Mouse (Mus musculus): ENCODE results near the gene Lce1e. TPM values are rescaled to one million over a fixed set of nuclear protein-coding genes. Genes with fewer than 3 reads are reported as not detected.

Lce1e gene
- not detected in 2 replicates for polyA plus RNA-seq (2014; fragmentation: Nextera tagmentation; extraction: Ambion mirVana)

DNA sequence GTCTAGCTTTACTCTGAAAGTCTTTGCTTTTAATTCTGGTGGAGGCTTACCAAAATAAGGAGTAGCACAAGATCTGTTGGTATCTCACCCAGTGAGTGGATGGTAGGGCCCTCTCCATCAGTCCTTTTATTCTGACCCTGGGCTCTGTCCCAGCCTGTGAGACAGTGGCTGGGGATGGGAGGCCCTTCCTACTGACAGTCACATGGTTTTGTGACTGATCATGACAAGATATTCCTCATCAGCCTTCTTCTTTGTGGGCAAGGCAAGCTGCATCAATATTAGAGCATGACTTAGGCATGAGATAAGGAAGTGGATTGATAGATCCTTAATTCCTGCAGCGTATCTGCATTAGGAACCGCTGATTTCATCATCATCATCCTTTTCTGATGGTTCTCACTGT, at the start of gene Lce1e:
Gene Lce1e (minus strand): TSS at position 101 of the 400 bp plus-strand sequence.
- no peaks in the 10 kb centered on the region for H3K4me1 ChIP-seq (ENCODE audit: control insufficient read depth, insufficient read depth, low read length)

DNA sequence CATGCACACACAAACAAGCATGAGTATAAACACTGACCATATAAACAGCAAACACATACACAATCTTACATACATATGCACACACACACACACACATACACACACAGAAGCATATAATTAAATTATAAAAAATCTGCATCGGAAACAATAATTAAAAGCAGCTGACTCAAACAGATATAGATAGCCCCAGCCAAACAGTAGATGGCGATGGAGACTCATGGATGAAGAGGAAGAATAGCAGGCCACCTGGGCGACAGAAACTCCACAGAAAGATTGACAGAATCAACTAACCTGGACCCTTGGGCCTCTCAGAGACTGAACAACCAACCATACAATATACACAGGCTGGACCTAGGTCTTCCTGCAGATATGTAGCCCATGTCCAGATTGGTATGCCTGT, 44.3 kb upstream of the Lce1e start:
- Histone ChIP-seq H3K4me1 (ENCODE audit: control insufficient read depth, insufficient read depth, low read length) (no peaks in the 10 kb centered on the region), H3K4me3 (ENCODE audit: low read depth, low read length) (no peak overlapping the region), H3K27me3 (ENCODE audit: control insufficient read depth, insufficient read depth, low read length) (no peaks in the 10 kb centered on the region), H3K36me3 (ENCODE audit: control insufficient read depth, insufficient read depth, low read length) (no peaks in the 10 kb centered on the region), H3K9me3 (ENCODE audit: control insufficient read depth, low read depth, low read length) (no peaks in the 10 kb centered on the region), H3K4me2 (replicated peaks; ENCODE audit: low read depth, low read length) (no peak overlapping the region), H3K9ac (replicated peaks; ENCODE audit: low read depth, low read length) (no peak overlapping the region), H3K27ac (ENCODE audit: low read length) (no peak overlapping the region)
- no peak for ATAC-seq (ENCODE audit: insufficient number of reproducible peaks, insufficient read depth, low FRiP score, low read depth)
- WGBS, result 43% methylated on average over 3 of the region's 3 CpGs

More for the DNA sequence above, at the start of gene Lce1e:
- no peak within 1 kb of the TSS for H3K9ac ChIP-seq (replicated peaks; ENCODE audit: low read depth, low read length)
- ATAC-seq (ENCODE audit: insufficient number of reproducible peaks, insufficient read depth, low FRiP score, low read depth), result no peak
- no peak within 1 kb of the TSS for H3K4me2 ChIP-seq (replicated peaks; ENCODE audit: low read depth, low read length)
- H3K9me3 ChIP-seq (ENCODE audit: control insufficient read depth, low read depth, low read length), result no peaks in the 10 kb centered on the region
- no peaks in the 10 kb centered on the region for H3K27me3 ChIP-seq (ENCODE audit: control insufficient read depth, insufficient read depth, low read length)
- WGBS, result 79% methylated on average over 2 of the region's 2 CpGs
- no peak within 1 kb of the TSS for H3K4me3 ChIP-seq (ENCODE audit: low read depth, low read length)
- no peaks in the 10 kb centered on the region for H3K36me3 ChIP-seq (ENCODE audit: control insufficient read depth, insufficient read depth, low read length)
- no peak within 1 kb of the TSS for H3K27ac ChIP-seq (ENCODE audit: low read length)

DNA sequence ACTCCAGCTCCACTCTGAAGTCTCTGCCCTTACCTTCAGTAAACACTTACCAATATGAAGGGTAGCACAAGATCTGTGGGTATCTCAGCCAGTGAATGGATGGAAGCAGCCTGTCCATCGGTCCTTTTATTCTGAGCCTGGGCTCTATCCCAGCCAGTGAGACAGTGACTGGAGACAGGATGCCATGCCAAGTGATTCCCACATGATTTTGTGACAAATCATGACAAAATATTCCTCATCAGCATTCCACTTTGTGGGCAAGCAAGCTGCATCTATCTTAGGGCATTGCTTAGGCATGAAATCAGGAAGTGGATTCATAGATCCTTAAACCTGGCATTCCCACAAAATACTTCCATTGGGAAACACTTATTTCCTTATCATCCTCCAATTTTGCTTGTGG, 43.4 kb upstream of the Lce1e start, which contains the start of gene Lce1g:
Gene Lce1g (minus strand): TSS at position 101 of the 400 bp plus-strand sequence.
- Histone ChIP-seq H3K9me3 (ENCODE audit: control insufficient read depth, low read depth, low read length) (no peaks in the 10 kb centered on the region), H3K4me1 (ENCODE audit: control insufficient read depth, insufficient read depth, low read length) (no peaks in the 10 kb centered on the region), H3K4me2 (replicated peaks; ENCODE audit: low read depth, low read length) (no peak within 1 kb of the TSS), H3K9ac (replicated peaks; ENCODE audit: low read depth, low read length) (no peak within 1 kb of the TSS), H3K27ac (ENCODE audit: low read length) (no peak within 1 kb of the TSS), H3K36me3 (ENCODE audit: control insufficient read depth, insufficient read depth, low read length) (no peaks in the 10 kb centered on the region), H3K27me3 (ENCODE audit: control insufficient read depth, insufficient read depth, low read length) (no peaks in the 10 kb centered on the region), H3K4me3 (ENCODE audit: low read depth, low read length) (no peak within 1 kb of the TSS)
- 84% methylated on average over 1 of the region's 1 CpGs for WGBS
- ATAC-seq (ENCODE audit: insufficient number of reproducible peaks, insufficient read depth, low FRiP score, low read depth), result no peak

DNA sequence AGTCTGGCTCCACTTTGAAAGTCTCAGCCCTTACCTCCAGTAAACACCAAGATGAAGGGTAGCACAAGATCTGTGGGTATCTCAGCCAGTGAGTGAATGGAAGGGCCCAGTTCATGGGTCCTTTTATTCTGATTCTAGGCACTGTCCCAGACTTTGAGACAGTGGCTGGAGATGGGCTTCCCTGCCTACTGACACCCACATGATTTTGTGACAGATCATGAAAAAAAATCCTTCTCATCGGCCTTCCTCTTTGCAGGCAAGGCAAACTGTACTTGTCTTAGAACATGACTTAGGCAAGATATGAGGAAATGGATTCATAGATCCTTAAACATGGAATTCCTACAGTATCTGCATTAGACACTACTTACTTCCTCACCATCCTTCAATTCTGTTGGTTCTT, 30.1 kb upstream of the Lce1e start, which contains the start of gene Gm38119:
Gene Gm38119 (minus strand): TSS at position 101 of the 400 bp plus-strand sequence.
- Histone ChIP-seq H3K4me3 (ENCODE audit: low read depth, low read length) (no peak within 1 kb of the TSS), H3K4me1 (ENCODE audit: control insufficient read depth, insufficient read depth, low read length) (no peaks in the 10 kb centered on the region), H3K27me3 (ENCODE audit: control insufficient read depth, insufficient read depth, low read length) (no peaks in the 10 kb centered on the region), H3K9me3 (ENCODE audit: control insufficient read depth, low read depth, low read length) (no peaks in the 10 kb centered on the region), H3K9ac (replicated peaks; ENCODE audit: low read depth, low read length) (no peak within 1 kb of the TSS), H3K36me3 (ENCODE audit: control insufficient read depth, insufficient read depth, low read length) (no peaks in the 10 kb centered on the region), H3K27ac (ENCODE audit: low read length) (no peak within 1 kb of the TSS), H3K4me2 (replicated peaks; ENCODE audit: low read depth, low read length) (no peak within 1 kb of the TSS)
- ATAC-seq (ENCODE audit: insufficient number of reproducible peaks, insufficient read depth, low FRiP score, low read depth), result no peak
- WGBS, result 80% methylated on average over 1 of the region's 1 CpGs

DNA sequence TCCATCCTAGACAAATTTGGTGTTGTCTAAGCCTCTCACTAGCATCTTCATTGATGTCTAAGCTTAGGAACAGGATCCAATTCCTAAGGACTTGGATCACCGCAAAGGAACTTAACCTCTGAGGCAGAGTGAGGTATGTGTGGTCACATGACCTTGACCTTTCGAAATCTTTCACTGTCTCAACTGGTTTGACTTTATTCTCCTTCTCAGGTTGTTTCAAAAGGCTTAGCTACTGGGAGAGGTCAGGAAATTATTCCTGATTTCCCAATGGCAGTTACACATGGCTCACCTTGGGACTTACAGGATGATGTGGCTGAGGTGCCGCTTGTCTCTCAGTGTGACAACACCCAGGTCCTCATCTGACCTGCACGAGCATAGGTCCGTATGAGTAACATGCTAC, 13.8 kb upstream of the Lce1e start:
- Histone ChIP-seq H3K4me1 (ENCODE audit: control insufficient read depth, insufficient read depth, low read length) (no peaks in the 10 kb centered on the region), H3K27me3 (ENCODE audit: control insufficient read depth, insufficient read depth, low read length) (no peaks in the 10 kb centered on the region), H3K27ac (ENCODE audit: low read length) (no peak overlapping the region), H3K9me3 (ENCODE audit: control insufficient read depth, low read depth, low read length) (no peaks in the 10 kb centered on the region), H3K36me3 (ENCODE audit: control insufficient read depth, insufficient read depth, low read length) (no peaks in the 10 kb centered on the region), H3K9ac (replicated peaks; ENCODE audit: low read depth, low read length) (no peak overlapping the region), H3K4me3 (ENCODE audit: low read depth, low read length) (no peak overlapping the region), H3K4me2 (replicated peaks; ENCODE audit: low read depth, low read length) (no peak overlapping the region)
- WGBS, result 76% methylated on average over 5 of the region's 5 CpGs
- no peak for ATAC-seq (ENCODE audit: insufficient number of reproducible peaks, insufficient read depth, low FRiP score, low read depth)

DNA sequence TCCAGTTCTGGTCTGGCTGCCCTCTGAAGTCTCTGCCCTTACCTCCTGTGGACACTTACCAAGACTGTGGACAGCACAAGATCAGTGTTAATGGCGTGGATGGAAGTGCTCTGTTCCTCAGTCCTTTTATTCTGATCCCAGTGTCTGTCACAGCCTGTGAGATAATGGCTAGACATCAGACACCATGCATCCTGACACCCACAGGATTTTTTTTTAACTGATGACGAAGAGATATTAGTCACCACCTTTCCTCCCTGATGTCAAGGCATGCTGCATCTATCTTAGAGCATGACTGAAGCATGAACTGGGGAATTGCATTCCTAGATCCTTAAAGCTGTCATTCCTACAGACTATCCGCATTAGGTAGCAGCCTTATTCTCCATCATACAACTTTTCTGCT, 11.4 kb upstream of the Lce1e start, which contains the start of gene Lce1f:
Gene Lce1f (minus strand): TSS at position 101 of the 400 bp plus-strand sequence.
- no peak for ATAC-seq (ENCODE audit: insufficient number of reproducible peaks, insufficient read depth, low FRiP score, low read depth)
- Histone ChIP-seq H3K4me2 (replicated peaks; ENCODE audit: low read depth, low read length) (no peak within 1 kb of the TSS), H3K27me3 (ENCODE audit: control insufficient read depth, insufficient read depth, low read length) (no peaks in the 10 kb centered on the region), H3K36me3 (ENCODE audit: control insufficient read depth, insufficient read depth, low read length) (no peaks in the 10 kb centered on the region), H3K4me3 (ENCODE audit: low read depth, low read length) (no peak within 1 kb of the TSS), H3K9ac (replicated peaks; ENCODE audit: low read depth, low read length) (no peak within 1 kb of the TSS), H3K9me3 (ENCODE audit: control insufficient read depth, low read depth, low read length) (no peaks in the 10 kb centered on the region), H3K27ac (ENCODE audit: low read length) (no peak within 1 kb of the TSS), H3K4me1 (ENCODE audit: control insufficient read depth, insufficient read depth, low read length) (no peaks in the 10 kb centered on the region)
- WGBS, result 73% methylated on average over 3 of the region's 3 CpGs

DNA sequence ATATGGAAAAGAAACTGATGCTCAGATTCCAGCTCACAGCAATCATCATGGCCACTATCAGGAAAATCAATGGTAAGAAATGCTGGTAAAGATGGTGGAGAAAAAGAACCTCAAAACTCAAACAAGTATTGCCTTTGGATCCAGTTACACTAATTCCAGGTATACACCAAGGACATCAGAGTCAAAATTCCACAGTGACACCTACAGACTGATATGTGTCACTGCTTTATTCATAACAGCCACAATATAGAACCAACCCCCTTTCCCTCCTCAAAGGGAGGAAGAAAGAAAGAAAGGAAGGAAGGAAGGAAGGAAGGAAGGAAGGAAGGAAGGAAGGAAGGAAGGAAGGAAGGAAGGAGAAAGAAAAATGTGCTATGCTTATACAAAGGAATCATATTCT, 6.2 kb upstream of the Lce1e start:
- ATAC-seq (ENCODE audit: insufficient number of reproducible peaks, insufficient read depth, low FRiP score, low read depth), result no peak
- Histone ChIP-seq H3K9ac (replicated peaks; ENCODE audit: low read depth, low read length) (no peak overlapping the region), H3K36me3 (ENCODE audit: control insufficient read depth, insufficient read depth, low read length) (no peaks in the 10 kb centered on the region), H3K27ac (ENCODE audit: low read length) (no peak overlapping the region), H3K4me3 (ENCODE audit: low read depth, low read length) (no peak overlapping the region), H3K4me2 (replicated peaks; ENCODE audit: low read depth, low read length) (no peak overlapping the region), H3K27me3 (ENCODE audit: control insufficient read depth, insufficient read depth, low read length) (no peaks in the 10 kb centered on the region), H3K4me1 (ENCODE audit: control insufficient read depth, insufficient read depth, low read length) (no peaks in the 10 kb centered on the region), H3K9me3 (ENCODE audit: control insufficient read depth, low read depth, low read length) (no peaks in the 10 kb centered on the region)

DNA sequence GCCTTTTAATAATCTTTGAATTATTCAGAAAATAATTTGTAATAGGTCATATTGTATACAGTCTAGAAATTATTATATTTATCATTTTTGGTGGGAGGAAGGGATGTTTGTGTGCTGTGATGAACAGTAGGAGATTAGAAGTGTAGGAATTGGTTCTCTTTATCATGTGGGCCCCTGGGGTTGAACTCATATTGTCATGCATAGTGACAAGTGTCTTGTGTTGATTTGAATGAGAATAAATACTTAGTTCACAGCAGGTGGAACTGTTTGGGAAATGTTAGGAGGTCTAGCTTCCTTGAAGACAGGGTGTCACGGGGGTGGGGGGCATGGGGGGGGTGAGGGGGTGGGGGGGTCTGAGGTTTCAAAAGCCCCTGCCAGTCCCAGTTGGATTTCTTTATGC, 14.3 kb downstream of the Lce1e start:
- no peak for ATAC-seq (ENCODE audit: insufficient number of reproducible peaks, insufficient read depth, low FRiP score, low read depth)
- H3K36me3 ChIP-seq (ENCODE audit: control insufficient read depth, insufficient read depth, low read length), result no peaks in the 10 kb centered on the region
- WGBS, result 21% methylated on average over 1 of the region's 1 CpGs
- H3K9me3 ChIP-seq (ENCODE audit: control insufficient read depth, low read depth, low read length), result no peaks in the 10 kb centered on the region
- no peaks in the 10 kb centered on the region for H3K4me1 ChIP-seq (ENCODE audit: control insufficient read depth, insufficient read depth, low read length)
- H3K27ac ChIP-seq (ENCODE audit: low read length), result no peak overlapping the region
- no peak overlapping the region for H3K4me2 ChIP-seq (replicated peaks; ENCODE audit: low read depth, low read length)
- H3K9ac ChIP-seq (replicated peaks; ENCODE audit: low read depth, low read length), result no peak overlapping the region
- no peaks in the 10 kb centered on the region for H3K27me3 ChIP-seq (ENCODE audit: control insufficient read depth, insufficient read depth, low read length)
- H3K4me3 ChIP-seq (ENCODE audit: low read depth, low read length), result no peak overlapping the region

DNA sequence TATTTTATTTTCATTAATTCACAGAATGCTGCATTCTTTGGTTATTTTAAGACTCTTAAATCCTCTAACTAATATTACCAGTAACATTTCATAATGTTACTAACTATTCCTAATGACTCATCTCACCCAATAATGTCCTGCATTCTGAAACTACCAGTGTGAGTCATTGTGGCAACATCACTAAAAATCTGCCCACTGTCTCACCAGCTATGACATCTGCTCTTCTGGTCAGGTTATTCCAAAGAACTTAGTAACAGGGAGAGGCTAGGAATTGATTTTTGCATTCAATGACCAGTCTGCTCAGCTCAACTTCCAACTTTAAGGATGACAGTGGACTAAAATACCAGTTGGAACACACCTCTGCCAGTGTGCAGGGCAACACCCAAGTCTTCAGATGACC, 17.2 kb downstream of the Lce1e start:
- no peaks in the 10 kb centered on the region for H3K4me1 ChIP-seq (ENCODE audit: control insufficient read depth, insufficient read depth, low read length)
- H3K4me2 ChIP-seq (replicated peaks; ENCODE audit: low read depth, low read length), result no peak overlapping the region
- H3K9ac ChIP-seq (replicated peaks; ENCODE audit: low read depth, low read length), result no peak overlapping the region
- no peaks in the 10 kb centered on the region for H3K9me3 ChIP-seq (ENCODE audit: control insufficient read depth, low read depth, low read length)
- no peaks in the 10 kb centered on the region for H3K27me3 ChIP-seq (ENCODE audit: control insufficient read depth, insufficient read depth, low read length)
- ATAC-seq (ENCODE audit: insufficient number of reproducible peaks, insufficient read depth, low FRiP score, low read depth), result no peak
- H3K4me3 ChIP-seq (ENCODE audit: low read depth, low read length), result no peak overlapping the region
- H3K36me3 ChIP-seq (ENCODE audit: control insufficient read depth, insufficient read depth, low read length), result no peaks in the 10 kb centered on the region
- H3K27ac ChIP-seq (ENCODE audit: low read length), result no peak overlapping the region

All from stomach, embryonic 14.5 days (tissue).